Mouse (Mus musculus): ENCODE data around the gene Slc50a1.

The Slc50a1 gene

GRCm38 (mm10) chr3:89232614-89233013 is 37.8 kb downstream of the Slc50a1 start:
- DNase-seq (ENCODE audit: low read depth, low spot score): no peak

GRCm38 (mm10) chr3:89231772-89232275 is 38.5 kb downstream of the Slc50a1 start:
- DNase-seq (ENCODE audit: low read depth, low spot score): no peak

- peak; percentile 62 for DNase-seq (ENCODE audit: low read depth, low spot score)
Observed at GRCm38 (mm10) chr3:89231345-89231744, 39.0 kb downstream of the Slc50a1 start.

- no peak for DNase-seq (ENCODE audit: low read depth, low spot score)
Observed at GRCm38 (mm10) chr3:89230561-89230960, 39.8 kb downstream of the Slc50a1 start.

- no peak for DNase-seq (ENCODE audit: low read depth, low spot score)
Observed at GRCm38 (mm10) chr3:89229276-89229675, 41.1 kb downstream of the Slc50a1 start.

- peak; percentile 31 for DNase-seq (ENCODE audit: low read depth, low spot score)
Observed at GRCm38 (mm10) chr3:89228836-89229235, 41.5 kb downstream of the Slc50a1 start, which contains the start of gene Muc1. TSS of gene Muc1 (plus strand) at chr3:89229057.

- peak; percentile 91 for DNase-seq (ENCODE audit: low read depth, low spot score)
Observed at GRCm38 (mm10) chr3:89228180-89228549, 42.2 kb downstream of the Slc50a1 start.

GRCm38 (mm10) chr3:89227307-89228179 is 42.8 kb downstream of the Slc50a1 start:
- DNase-seq (ENCODE audit: low read depth, low spot score): peak; percentile 88

GRCm38 (mm10) chr3:89226900-89227299 is 43.5 kb downstream of the Slc50a1 start, which contains the start of gene Mtx1:
TSS of gene Mtx1 (minus strand) at chr3:89227088.
- DNase-seq (ENCODE audit: low read depth, low spot score): no peak

- no peak for DNase-seq (ENCODE audit: low read depth, low spot score)
Observed at GRCm38 (mm10) chr3:89226361-89226760, 44.0 kb downstream of the Slc50a1 start.

- no peak for DNase-seq (ENCODE audit: low read depth, low spot score)
Observed at GRCm38 (mm10) chr3:89225918-89226317, 44.5 kb downstream of the Slc50a1 start.

- no peak for DNase-seq (ENCODE audit: low read depth, low spot score)
Observed at GRCm38 (mm10) chr3:89225321-89225815, 45.0 kb downstream of the Slc50a1 start.

- no peak for DNase-seq (ENCODE audit: low read depth, low spot score)
Observed at GRCm38 (mm10) chr3:89224796-89225195, 45.6 kb downstream of the Slc50a1 start.

- no peak for DNase-seq (ENCODE audit: low read depth, low spot score)
Observed at GRCm38 (mm10) chr3:89221167-89221566, 49.2 kb downstream of the Slc50a1 start.

- DNase-seq (ENCODE audit: low read depth, low spot score): no peak
Observed at GRCm38 (mm10) chr3:89219546-89219945, 50.8 kb downstream of the Slc50a1 start.

- no peak for DNase-seq (ENCODE audit: low read depth, low spot score)
Observed at GRCm38 (mm10) chr3:89218271-89218670, 52.1 kb downstream of the Slc50a1 start.

All from CD4-positive, CD25-positive, alpha-beta regulatory T cell, adult 2 months (primary cell).